Mouse (Mus musculus) MEL-GATA-1-ER (cell line): ENCODE data around the gene Slc25a13.

Experiments
- DNase-seq: peaks from one replicate; pipeline ENCODE4 v3.0.0-alpha.2; 2012; ENCODE audit warnings: low read depth; ENCODE audit errors: extremely low read depth

Slc25a13 gene

DNA sequence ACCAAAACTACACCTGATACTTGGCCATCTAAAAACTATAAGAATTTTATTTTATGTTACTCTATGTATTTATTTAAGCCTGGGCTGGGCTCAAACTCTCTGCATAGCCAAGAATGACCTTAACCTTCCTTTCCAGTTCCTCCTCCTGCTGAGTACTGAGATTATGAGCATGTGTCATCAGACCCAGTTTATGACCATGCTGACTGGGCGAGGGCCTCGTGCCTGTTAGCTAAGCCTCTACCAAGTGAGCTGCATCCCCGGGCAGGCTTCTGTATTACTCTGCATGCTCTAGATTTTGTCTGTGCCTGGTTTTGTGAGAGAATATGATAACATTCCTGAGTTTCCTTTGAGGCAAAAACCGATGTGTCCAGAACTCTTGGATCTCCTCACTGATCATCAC, 96.1 kb downstream of the Slc25a13 start:
- DNase-seq = no peak

GRCm38 (mm10) chr6:6115771-6116170, 101.2 kb downstream of the Slc25a13 start:
- no peak for DNase-seq

GRCm38 (mm10) chr6:6113776-6114175, 103.2 kb downstream of the Slc25a13 start:
- no peak for DNase-seq

- no peak for DNase-seq
Observed at GRCm38 (mm10) chr6:6112767-6113528, 104.0 kb downstream of the Slc25a13 start.

GRCm38 (mm10) chr6:6107419-6107966, 109.5 kb downstream of the Slc25a13 start:
- DNase-seq = no peak

GRCm38 (mm10) chr6:6105586-6105985, 111.4 kb downstream of the Slc25a13 start:
- DNase-seq = no peak

- no peak for DNase-seq
Observed at GRCm38 (mm10) chr6:6103469-6103868, 113.5 kb downstream of the Slc25a13 start.

DNA sequence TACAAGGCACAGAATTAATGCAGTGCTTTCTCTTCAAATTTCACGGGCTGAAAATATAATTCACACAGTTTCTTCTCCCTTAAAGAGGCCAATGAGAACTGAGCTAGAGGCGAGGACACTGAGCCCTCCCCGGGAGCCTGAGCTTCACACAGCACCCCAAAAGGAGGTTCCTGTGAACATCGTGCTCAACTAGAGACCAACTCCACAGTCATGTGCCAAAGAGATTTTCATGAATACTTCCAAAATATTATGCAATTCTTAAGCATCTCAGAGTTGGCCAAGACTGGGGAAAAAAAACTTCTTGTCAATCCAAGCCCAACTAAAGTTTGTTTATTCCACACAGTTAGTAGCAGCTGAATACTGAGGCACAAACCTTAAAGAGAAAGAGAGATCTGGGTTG, 115.4 kb downstream of the Slc25a13 start:
- DNase-seq = no peak

GRCm38 (mm10) chr6:6100892-6101480, 116.0 kb downstream of the Slc25a13 start:
- no peak for DNase-seq

GRCm38 (mm10) chr6:6093978-6094377, 123.0 kb downstream of the Slc25a13 start:
- DNase-seq = no peak

- DNase-seq = no peak
Observed at GRCm38 (mm10) chr6:6093522-6093921, 123.5 kb downstream of the Slc25a13 start.

- DNase-seq = no peak
Observed at GRCm38 (mm10) chr6:6092497-6092896, 124.5 kb downstream of the Slc25a13 start.

- DNase-seq = no peak
Observed at GRCm38 (mm10) chr6:6091016-6091415, 126.0 kb downstream of the Slc25a13 start.

- no peak for DNase-seq
Observed at GRCm38 (mm10) chr6:6088151-6088550, 128.8 kb downstream of the Slc25a13 start.

DNA sequence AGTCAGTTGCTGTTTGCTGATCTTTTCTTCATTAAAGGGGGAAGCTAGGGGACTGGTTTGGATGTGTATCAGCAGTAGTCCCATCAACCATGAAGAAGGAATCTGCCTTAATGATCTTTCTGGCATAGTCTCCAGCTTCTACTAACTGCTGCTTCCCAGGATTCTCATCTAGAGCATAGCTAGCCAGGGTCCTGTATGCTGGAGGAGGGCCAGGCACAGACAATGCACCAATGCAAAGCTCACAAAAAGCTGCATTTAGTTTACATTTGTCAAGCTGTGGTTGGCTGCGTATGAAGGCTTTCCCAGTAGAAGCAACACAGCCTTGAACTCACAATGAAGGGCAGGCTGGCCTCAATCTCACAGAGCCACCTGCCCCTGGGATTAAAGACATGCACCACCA, 136.5 kb downstream of the Slc25a13 start:
- no peak for DNase-seq

GRCm38 (mm10) chr6:6077234-6077633, 139.7 kb downstream of the Slc25a13 start:
- DNase-seq = no peak

- DNase-seq = no peak
Observed at GRCm38 (mm10) chr6:6075940-6076447, 141.0 kb downstream of the Slc25a13 start.

DNA sequence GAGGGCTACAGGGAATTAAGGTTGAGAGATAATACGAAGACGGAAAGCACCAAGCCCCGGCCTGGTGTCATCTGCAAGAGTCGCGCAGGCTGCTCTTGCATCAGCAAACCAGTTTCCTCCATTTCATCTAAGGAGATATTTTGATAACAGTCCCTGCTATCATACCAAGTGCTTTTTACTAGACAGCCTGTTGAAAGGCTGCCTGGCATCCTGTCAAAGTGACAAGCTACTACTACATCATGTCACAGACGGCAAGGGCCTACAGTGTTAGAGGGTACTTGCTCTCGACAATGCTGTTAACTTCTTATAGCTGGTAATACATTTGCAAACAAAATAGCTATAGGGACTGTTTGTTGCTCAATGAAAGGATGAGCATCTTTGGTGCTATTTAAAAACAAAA, 145.9 kb downstream of the Slc25a13 start:
- no peak for DNase-seq

DNA sequence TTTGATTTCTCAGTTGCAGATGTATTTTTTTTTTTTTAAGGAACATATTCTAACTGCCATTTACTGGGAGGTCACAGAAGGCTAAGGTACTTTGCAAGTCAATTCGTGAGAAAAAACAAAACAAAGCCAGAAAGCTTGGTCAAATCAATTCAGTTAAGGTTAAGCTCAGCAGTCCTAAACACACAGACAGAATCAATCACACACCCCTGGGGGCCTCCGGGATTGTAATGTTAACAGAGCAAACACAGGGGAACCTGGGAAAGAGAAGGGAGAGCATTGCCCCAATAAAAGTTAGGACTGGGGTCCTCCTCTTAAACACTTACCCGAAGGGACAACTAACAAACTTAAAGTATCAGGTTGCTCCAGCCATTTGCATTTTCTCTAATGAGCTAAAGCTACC, 147.0 kb downstream of the Slc25a13 start:
- no peak for DNase-seq

DNA sequence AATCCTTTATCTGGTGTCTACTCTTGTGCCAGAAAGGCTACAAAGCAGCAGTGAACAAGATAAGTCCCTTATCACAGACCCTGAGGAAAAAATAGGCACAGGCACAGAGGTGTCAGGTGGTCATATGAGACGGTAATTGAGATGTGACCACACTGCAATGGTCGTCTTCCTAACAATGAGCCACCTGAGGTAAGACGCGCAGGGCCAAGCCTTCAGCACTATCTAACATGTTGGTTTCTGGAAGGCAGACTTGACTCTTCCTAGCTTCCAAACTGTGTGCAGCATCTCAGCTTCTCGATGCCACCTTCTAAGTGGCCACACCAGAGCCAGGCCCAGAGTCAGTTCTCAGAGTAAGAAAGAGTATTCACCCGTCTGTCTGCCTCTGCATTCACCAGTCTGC, 149.8 kb downstream of the Slc25a13 start:
- no peak for DNase-seq

DNA sequence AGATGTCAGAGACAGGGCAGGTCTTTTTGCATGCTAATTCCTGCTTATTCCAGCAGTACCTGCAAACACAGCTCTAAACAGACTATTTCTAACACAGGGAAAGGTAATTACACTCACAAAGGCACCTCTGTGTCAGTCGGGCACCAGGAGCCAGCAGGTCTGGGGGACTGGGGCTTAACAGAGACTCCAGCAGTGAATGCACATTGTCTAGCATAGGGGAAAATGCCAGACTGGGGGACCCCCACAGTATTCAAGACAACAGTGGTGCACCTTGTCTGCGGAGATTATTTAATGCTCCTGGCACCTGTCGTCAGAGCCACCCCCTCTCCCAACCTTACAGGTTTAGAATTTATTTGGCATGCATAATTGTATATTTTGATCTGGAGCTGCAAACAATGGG, 158.4 kb downstream of the Slc25a13 start:
- DNase-seq = no peak

DNA sequence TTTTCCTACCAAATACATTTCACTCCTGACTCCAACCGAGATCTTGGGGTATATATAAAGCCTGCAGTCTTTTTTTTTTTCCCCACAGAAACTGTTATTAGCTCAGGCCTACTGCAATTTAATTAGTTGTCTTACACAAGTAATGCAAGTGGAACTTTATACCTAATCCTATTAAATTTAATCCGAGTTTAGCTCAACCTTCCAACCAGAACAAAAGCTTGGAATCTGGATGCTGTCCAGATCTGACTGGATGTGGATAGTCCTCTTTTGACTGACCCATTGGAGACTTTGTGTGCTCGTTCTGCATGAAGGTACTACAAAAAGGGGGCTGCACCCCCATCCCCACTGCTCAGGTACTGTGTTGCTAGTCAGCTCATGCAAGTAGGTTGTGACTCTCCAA, 163.0 kb downstream of the Slc25a13 start:
- no peak for DNase-seq

DNA sequence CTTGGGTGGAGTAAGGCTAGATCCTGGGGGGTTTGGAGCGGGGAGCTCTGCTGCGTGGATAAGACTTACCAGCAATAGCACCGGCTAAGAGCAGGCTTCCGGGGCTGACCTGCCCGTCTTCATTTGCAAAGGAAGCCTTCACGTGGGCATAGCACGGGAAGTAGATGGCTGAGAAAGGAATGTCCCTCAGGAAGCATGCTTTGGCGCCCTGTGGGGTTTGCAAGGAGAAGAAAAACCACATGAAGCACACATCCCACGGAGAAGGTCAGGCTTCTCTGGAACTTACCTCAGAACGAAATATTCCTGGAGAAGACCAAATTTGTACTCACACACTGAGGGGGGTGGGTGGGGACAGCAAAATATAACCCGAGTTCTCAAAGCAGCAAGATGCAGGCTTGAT, 164.3 kb downstream of the Slc25a13 start:
- DNase-seq = no peak
